Mouse (Mus musculus): Measurements from ENCODE around the gene Ankrd22. TPM values are rescaled to one million over a fixed set of nuclear protein-coding genes. Genes with fewer than 3 reads are reported as not detected.
"Not testable (repeated sequence)": the region's sequence is repeated elsewhere in the genome, so short reads cannot be mapped to it uniquely, and the experiment has no call there.

Gene Ankrd22
- 2.7 and 6.7 TPM in 2 replicates for total RNA-seq (2017)

DNA sequence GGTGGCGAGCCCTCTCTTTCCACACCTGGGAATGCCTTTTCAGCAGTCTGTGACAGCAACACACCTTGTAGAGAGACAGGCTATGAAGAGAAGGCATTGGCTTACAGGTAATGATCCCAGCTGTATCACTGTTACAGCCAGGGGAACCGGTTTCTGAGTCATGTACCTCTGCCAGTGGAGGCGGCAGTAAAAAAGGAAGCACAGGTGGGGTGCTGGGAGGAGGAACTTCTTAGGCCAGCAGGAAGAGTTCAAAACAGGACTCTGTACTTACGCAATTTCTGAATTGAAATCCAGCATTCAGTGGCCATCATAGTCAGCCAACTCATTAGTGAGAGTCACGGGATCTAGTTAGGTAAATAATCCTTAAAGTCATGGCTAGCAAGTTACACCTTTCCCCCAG, at the start of gene Ankrd22:
Ankrd22 (minus strand) TSS at position 163 of the 400 bp plus-strand sequence.
- peak; percentile 58 to 62; a peak in 3 of 4 replicates for ATAC-seq (replicated peaks in 1 of 2; ENCODE audit: insufficient read depth in 1 of 2, low FRiP score in 2 of 2, low TSS enrichment in 1 of 2, low read depth in 1 of 2, poor library complexity in 2 of 2, severe bottlenecking in 2 of 2)

DNA sequence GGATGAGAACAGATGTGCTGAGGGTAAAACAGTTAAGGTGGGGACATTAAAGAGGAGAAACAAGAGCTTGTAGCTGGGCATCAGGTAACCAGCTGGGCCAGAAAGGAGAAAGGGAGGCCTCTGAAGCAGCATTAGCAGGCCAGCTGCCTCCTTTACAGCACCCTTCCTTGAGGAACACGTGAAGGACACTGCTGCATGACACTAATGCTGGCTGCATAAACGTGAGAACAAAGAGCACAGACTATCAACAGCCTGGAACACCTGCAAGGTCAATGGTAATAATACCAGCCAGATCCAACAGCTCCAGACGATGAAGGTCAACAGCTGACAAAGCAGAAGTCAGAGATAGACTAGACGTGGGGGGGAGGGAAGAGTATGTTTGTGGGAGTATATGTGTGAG, 48.3 kb upstream of the Ankrd22 start:
- ATAC-seq (replicated peaks in 1 of 2; ENCODE audit: insufficient read depth in 1 of 2, low FRiP score in 2 of 2, low TSS enrichment in 1 of 2, low read depth in 1 of 2, poor library complexity in 2 of 2, severe bottlenecking in 2 of 2) = no peak

DNA sequence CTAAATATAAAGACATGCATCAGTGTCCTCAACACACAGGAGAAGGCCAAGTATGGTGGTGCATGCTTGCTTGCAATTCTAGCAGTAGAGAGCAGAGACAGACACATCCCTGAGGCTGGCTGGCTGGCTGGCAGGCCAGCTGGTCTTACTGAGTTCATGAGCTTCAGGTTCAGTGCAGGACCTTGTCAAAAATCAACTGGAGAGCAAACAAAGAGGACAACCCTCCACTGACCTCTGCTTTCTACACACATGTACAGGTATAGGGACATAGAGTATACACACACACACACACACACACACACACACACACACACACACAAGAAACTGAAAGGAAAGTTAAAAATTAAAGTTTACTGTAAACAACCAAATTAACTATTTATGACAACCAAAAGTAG, 47.4 kb upstream of the Ankrd22 start:
- ATAC-seq (replicated peaks in 1 of 2; ENCODE audit: insufficient read depth in 1 of 2, low FRiP score in 2 of 2, low TSS enrichment in 1 of 2, low read depth in 1 of 2, poor library complexity in 2 of 2, severe bottlenecking in 2 of 2) = no peak

DNA sequence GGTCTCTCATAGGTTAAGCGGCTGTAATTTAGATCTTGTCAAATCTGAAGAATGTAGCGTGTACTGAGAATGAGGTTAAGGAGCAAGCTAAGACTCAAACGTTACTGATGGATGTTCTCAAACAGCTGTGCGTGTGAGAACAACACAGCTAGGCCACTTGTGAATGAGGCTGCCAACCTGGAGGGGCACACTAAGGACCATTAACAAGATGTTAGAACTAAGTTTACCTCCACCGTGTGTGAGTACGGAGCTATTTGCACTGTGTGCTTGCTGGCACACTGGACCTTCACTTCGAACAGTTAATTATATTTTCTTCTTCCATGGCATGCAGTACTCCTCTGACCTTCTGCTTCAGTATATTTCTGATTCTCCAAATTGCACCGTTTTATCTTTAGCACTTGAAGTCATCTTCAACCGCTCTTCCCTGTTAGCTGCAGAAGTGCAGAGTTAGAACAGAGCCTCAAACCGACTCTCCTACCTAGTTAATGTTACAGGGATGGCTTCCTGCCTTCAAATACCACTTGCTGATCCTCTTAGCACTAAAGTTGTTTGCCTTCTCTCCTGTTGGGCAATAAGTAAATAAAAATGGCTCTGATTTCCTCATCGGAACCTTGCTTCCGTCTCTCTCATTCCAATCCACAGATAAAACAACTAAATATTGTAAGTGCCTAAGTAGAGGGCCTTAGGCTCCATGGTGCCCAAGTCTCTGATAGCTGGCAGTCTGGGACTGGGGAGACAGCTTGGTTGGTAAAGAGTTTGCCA, 46.8 kb upstream of the Ankrd22 start:
- ATAC-seq (replicated peaks in 1 of 2; ENCODE audit: insufficient read depth in 1 of 2, low FRiP score in 2 of 2, low TSS enrichment in 1 of 2, low read depth in 1 of 2, poor library complexity in 2 of 2, severe bottlenecking in 2 of 2) = no peak

DNA sequence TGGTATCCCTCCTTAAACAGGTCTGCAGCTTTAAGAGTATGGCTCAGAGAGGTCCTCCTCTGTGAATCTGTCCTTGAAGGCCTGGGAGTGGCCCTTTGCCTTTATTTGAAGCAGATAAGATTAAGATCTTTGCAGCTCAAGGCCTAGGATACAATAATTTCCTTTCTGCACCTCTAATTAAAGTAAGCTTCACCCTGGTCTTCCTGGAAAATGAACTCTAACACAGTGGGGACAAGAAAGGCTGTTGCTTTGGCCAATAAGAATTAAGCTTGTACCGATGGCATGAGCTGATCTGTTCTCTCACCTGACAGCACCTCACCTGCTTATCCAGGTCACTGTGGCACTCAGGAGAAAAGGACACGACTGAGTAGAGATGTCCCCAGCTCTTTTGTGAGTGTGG, 45.0 kb upstream of the Ankrd22 start:
- no peak for ATAC-seq (replicated peaks in 1 of 2; ENCODE audit: insufficient read depth in 1 of 2, low FRiP score in 2 of 2, low TSS enrichment in 1 of 2, low read depth in 1 of 2, poor library complexity in 2 of 2, severe bottlenecking in 2 of 2)

DNA sequence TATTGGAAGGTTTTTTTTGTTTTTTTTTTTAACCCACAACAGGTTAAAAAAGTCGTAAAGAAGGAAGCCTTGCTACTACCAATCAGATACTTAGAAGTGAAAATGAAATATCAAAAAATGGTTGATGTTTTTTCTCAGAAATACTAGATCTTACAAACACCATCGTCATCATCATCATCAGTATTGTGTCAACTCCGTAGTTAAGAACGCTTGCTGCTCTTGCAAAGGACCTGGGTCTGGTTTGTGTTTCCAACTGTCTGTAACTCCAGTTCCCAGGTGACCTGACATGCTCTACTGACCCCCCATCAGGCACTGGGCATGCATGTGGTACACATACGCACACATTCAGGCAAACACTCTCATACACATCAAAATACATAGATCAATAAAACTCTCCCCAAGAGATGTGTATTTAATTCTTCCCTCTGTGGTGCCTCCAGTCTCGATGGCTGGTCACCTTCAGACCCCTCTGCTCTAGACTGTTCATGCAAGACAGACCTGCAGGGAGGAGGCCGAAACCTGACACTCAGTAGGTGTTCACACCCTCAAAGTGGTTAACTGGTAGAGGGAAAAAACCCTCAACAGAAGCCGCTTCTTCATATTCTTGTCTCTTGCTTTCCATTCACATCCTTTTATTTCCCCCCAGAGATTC, 44.2 kb upstream of the Ankrd22 start:
- ATAC-seq (replicated peaks in 1 of 2; ENCODE audit: insufficient read depth in 1 of 2, low FRiP score in 2 of 2, low TSS enrichment in 1 of 2, low read depth in 1 of 2, poor library complexity in 2 of 2, severe bottlenecking in 2 of 2) = no peak

DNA sequence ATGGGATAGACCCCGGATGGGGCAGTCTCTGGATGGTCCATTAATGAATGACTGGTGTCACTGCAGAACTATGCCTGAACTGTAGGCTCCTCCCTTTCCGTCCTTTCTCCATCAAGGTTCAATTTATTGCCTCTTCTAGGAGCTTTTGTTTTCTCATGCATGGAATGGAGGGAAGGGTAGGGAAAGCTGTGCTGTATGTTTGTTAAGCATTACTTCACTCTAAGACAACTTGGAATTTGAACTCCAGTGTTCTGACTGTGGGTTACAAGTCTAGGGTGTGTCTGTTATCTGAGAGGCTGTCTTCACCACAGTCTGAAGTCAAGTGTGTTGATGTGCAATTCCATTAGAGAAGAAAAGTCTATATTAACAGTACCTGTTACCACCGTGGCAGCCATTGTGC, 43.2 kb upstream of the Ankrd22 start:
- ATAC-seq (replicated peaks in 1 of 2; ENCODE audit: insufficient read depth in 1 of 2, low FRiP score in 2 of 2, low TSS enrichment in 1 of 2, low read depth in 1 of 2, poor library complexity in 2 of 2, severe bottlenecking in 2 of 2) = no peak

DNA sequence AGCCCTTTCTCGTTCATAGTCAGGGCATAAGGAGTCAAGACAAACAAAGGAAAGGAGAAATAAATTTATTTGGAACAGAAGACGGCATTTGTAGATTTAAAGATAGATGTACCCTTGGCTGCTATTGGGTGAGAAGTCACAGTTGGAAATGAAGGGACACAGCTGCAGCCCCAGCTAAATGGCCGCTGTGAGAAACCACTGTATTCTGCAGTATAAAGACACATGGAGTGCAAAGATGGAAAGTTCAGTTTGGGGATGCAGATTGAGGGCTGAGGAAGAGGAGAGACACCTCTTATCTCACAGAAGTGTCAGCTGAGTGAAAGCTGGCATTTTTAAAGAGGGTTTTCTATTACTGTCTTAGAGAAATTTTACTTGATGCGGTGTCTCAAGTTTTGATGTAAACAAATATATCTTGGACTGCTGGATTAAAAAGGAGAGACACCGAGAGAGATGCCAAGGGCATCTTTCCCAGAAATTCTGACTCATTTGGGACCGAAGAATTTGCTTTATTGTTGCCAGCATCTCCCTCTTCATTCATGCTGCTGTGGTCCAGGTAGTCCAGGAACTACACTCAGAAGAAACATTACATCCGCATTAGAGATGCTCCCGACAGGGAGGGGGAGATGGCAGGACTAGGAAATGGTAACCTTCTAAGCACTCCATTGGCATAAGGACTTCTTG, 41.0 kb upstream of the Ankrd22 start:
- no peak for ATAC-seq (replicated peaks in 1 of 2; ENCODE audit: insufficient read depth in 1 of 2, low FRiP score in 2 of 2, low TSS enrichment in 1 of 2, low read depth in 1 of 2, poor library complexity in 2 of 2, severe bottlenecking in 2 of 2)

DNA sequence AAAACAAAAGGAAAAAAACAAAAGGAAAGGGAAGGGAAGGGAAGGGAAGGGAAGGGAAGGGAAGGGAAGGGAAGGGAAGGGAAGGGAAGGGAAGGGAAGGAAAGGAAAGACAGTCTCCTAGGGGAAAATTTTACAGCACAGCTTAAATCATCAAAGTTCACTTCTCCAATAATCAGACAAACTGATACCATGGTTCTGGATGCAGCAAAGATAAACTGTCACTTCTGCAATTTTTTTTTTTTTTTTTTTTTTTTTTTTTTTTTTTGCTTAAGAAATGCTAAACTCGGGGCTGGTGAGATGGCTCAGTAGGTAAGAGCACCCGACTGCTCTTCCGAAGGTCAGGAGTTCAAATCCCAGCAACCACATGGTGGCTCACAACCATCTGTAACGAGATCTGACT, 40.3 kb upstream of the Ankrd22 start:
- not testable (repeated sequence) for ATAC-seq (replicated peaks in 1 of 2; ENCODE audit: insufficient read depth in 1 of 2, low FRiP score in 2 of 2, low TSS enrichment in 1 of 2, low read depth in 1 of 2, poor library complexity in 2 of 2, severe bottlenecking in 2 of 2)

DNA sequence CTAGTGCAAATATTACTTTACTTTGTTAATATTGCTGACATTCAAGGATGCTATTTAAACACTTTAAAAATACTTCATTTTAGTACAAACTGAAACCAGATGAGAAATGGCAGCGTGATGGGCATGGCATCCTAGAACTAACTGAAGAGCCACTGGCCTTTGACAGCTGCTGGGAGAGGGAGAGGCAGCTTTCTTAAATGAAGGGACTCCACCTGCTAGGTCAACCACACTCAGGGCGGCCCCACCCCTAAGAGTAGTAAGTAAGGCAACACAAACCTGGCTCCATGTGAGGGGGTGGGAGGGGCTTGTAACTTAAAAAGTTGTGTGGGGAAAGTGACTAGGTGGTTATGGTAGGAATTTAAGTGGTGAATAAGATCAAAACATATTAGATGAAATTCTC, 36.8 kb upstream of the Ankrd22 start:
- ATAC-seq (replicated peaks in 1 of 2; ENCODE audit: insufficient read depth in 1 of 2, low FRiP score in 2 of 2, low TSS enrichment in 1 of 2, low read depth in 1 of 2, poor library complexity in 2 of 2, severe bottlenecking in 2 of 2) = no peak

DNA sequence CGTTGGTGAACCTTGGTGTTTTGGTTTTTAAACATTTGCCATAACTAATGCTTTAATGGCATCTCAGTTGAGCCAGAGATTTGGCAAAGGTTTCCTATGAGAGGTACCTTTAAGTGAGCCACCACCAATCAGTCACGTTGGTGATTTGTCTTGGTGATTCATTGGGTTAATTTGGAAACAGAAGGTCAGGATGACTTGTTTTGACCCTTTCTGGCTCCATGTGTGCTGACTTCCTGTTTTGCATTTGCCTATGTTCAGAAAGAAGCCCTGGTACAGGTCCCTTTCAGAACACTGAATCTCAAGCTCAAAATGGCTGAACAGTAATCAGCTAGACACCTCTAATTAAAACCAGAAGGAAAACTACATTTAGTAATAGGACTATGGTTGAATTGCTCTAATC, 33.6 kb upstream of the Ankrd22 start:
- 0 out of 4 replicates have a peak, but pooled peaks of 1 of the 2 experiments have one; percentile 29 for ATAC-seq (replicated peaks in 1 of 2; ENCODE audit: insufficient read depth in 1 of 2, low FRiP score in 2 of 2, low TSS enrichment in 1 of 2, low read depth in 1 of 2, poor library complexity in 2 of 2, severe bottlenecking in 2 of 2)

DNA sequence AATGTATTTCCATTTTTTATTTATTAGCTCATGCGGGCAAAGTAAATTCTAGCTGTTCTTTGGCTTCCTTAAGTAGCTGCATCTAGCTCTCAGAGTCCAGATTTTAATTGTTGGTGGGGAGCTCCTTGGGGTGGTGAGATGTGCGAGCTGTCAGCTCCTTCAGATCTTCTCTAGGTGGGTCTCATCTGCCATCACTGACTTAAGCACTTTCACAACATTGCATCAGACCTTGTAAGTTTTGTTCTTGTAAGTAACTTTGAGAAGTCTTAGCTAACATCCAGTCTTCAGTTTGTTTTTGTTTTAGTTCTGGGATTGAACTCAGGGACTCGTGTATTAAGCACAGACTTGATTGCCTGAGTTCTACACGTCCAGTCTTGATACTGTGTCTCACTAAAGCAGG, 33.0 kb upstream of the Ankrd22 start:
- ATAC-seq (replicated peaks in 1 of 2; ENCODE audit: insufficient read depth in 1 of 2, low FRiP score in 2 of 2, low TSS enrichment in 1 of 2, low read depth in 1 of 2, poor library complexity in 2 of 2, severe bottlenecking in 2 of 2) = no peak; a peak in 1 of 4 replicates

DNA sequence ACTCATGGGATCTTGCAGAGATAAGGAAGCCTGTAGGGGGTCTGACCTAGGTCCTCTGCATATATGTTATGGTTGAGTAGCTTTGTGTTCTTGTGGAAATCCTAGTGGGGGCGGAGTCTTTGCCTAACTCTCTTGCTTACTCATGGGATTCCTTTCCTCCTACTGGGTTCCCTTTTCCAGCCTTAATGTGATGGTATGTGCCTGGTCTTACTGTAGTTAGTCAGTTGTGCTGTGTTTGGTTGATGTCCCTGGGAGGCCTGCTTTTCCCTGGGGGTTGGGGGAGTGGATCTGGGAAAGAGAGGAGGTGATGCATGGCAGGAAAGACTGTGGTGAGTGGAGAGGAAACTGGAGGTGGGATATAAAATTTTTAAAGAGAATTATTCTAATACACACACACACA, 32.2 kb upstream of the Ankrd22 start:
- ATAC-seq (replicated peaks in 1 of 2; ENCODE audit: insufficient read depth in 1 of 2, low FRiP score in 2 of 2, low TSS enrichment in 1 of 2, low read depth in 1 of 2, poor library complexity in 2 of 2, severe bottlenecking in 2 of 2) = no peak

DNA sequence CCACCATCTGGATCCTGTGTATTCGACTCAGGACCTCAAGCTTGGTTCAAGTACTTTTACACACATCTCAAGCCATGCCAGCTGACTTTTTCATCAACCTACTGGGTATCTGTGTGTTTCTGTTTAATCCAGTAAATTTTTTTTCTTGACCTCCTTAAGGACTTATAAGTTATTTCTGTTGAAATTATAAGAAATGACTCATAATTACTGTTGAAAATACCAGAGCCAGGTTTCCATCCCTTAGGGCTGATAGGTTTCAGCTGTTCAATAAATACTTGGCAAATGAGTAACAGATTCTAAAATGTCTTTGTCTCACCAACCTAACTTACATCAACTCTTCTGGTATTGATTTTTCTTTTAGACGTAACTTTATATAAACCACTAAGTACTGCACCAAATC, 29.2 kb upstream of the Ankrd22 start:
- ATAC-seq (replicated peaks in 1 of 2; ENCODE audit: insufficient read depth in 1 of 2, low FRiP score in 2 of 2, low TSS enrichment in 1 of 2, low read depth in 1 of 2, poor library complexity in 2 of 2, severe bottlenecking in 2 of 2) = no peak

DNA sequence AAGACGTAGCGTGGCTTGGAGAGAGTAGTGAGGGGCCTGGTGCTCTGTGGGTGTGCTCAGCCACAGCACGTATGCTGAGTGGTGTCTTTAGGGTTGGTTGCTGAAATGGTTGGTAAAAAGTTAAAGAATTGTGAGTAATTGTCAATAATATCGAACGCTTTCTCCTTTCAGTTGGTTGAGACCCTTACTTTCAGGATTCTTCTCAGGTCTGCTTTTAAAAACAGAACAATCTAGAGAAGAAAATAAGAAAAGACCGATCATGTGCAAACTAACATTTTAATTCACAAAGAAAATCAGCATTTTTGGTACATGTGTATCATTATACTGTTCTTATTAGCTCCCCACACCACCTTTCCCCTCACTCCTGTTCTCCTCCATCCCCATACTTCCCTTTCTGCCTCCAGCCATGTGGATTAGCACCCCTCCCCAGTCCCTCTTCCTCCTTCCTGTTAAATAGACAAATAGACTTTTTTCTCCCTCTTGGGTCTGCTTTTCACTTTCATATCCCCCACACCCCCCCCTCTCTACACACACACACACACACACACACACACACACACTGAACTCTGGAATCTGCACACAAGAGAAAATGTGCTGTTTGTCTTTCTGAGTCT, 28.4 kb upstream of the Ankrd22 start:
- no peak for ATAC-seq (replicated peaks in 1 of 2; ENCODE audit: insufficient read depth in 1 of 2, low FRiP score in 2 of 2, low TSS enrichment in 1 of 2, low read depth in 1 of 2, poor library complexity in 2 of 2, severe bottlenecking in 2 of 2)

DNA sequence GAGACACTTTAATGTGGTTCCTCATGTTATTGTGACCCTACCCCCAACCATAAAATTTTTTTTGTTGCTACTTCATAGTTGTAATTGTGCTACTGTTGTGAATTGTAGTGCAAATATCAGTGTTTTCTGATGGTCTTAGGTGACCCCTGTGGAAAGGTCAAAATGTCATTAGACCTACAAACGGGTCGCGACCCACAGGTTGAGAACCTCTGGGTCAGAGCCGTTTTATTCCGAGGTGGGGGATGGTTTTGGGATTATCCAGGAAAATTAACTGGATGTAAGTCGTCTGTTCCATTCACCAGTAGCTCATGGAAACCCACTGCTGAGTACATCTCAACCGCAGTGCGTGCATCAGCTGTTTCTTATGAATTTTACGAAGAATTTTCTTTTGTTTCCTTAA, 27.8 kb upstream of the Ankrd22 start:
- ATAC-seq (replicated peaks in 1 of 2; ENCODE audit: insufficient read depth in 1 of 2, low FRiP score in 2 of 2, low TSS enrichment in 1 of 2, low read depth in 1 of 2, poor library complexity in 2 of 2, severe bottlenecking in 2 of 2) = no peak

DNA sequence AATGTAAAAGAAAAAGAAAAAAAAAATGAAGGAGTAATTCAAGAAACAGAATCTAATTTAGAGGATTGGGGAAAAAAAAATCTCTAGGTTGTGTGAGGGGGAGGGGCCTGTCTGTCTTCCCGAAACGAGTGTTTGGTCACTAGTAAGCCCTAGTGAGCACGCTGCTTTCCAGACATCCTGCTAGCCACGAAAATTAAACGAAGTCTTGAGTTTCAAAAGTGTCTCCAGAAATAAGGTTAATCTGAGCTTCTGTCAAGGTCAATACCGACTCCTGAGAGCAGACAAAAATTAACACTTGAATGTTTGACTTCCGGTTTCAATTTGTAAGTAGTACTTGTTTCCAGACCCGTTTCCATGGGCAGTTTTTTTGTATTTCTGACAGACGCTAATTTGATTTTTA, 27.3 kb upstream of the Ankrd22 start:
- ATAC-seq (replicated peaks in 1 of 2; ENCODE audit: insufficient read depth in 1 of 2, low FRiP score in 2 of 2, low TSS enrichment in 1 of 2, low read depth in 1 of 2, poor library complexity in 2 of 2, severe bottlenecking in 2 of 2) = no peak

Measured in hematopoietic stem cell, adult 5-6 weeks (primary cell).